Mouse (Mus musculus): ENCODE results near the gene Akt3.

GRCm38 (mm10) chr1:177267645-177268044 lies 9.6 kb upstream of the Akt3 start:
- TF ChIP-seq CTCF (conservative IDR thresholded peaks at IDR 0.05; ENCODE audit: insufficient read depth, insufficient read length, low read depth, low read length) (no peak), POLR2A (IDR thresholded peaks at IDR 0.05; ENCODE audit: low read depth, low read length) (no peak)
